Mouse (Mus musculus) T-cell, adult 2 months (primary cell): ENCODE data around the gene Ano4.

Source experiments
- DNase-seq: peaks from one replicate; pipeline ENCODE4 v3.0.0; 2022; ENCODE audit warnings: low spot score

Gene Ano4

DNA sequence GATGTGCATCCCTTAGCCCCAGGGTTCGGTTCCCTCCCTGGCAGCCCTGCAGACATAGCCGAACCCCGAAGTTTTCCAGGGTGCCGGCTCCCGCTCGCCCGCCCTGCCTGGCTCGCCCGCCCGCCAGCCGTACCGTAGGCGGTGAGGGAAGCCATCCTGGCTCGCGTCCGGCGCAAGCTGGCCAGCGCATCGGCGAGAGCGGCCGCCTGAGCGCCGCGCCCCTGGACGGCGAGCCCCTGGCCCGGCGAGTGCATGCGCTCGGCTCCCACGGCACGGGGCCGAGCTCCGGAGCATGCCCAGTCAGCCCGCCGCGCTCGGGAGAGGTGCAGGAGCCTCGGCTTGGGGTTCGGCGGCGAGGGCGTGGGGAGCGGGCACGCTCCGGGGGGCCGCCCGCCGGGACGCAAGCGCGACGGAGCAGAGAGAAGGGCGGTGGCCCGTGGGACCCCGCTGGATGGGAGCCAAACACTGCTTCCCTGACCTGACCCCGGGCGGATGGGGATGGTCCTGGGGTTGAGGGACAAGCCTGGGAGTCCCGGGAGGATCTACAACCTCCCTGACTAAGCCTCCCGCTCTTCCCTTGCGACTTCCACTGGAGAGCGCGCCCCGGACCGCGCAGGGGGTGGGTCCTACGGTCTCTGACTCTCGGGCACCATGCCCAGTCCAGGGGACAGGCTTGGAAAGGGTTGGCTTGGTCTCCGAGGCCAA lies at the start of gene Ano4:
TSS of gene Ano4 (minus strand) at position 272 of the 705 bp plus-strand sequence.
- no peak for DNase-seq

DNA sequence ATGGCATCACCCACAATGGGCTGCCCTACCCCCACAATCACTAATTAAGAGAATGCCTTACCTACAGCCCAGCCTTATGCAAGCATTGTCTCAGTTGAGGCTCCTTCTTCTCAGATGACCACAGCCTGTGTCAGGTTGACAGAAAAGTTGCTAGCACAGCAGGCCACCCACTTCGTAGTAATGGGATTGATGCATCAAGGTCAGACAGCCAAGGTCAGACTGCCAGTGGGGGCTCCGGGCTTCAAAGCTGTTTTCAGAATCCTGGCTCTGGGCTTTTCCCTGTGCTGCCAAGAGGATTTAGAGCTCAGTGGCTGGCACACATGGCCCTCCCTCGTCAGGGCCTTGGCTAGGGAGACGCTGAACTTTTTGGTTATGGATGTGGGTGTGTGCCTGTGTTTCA lies 48.1 kb upstream of the Ano4 start:
- no peak for DNase-seq

DNA sequence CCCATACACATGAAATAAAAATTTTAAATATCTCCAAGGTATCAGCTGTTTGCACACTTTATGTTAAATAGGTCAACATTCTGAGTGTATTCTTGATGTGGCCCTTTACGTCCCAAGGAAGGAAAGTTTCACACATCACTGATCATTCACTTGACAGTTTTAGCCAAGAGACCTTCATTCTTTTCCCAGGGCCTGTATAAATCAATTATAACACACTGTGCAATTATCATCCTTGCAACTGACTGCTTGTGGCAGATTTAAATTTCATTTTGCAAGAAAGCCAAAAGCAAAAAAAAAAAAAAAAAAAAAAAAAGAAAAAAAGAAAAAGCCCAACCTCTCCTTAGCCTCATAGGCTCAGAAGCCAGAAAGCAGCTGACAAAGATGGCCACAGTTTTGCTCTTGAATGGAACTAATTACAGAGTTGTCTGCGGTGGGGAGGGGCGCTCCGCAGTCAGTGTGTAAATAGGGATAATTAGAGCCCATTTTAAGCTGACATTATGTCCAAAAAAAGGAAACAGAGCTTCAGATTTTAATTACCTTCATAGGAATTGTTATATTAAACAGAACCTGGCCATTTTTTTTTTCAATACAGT lies 47.1 kb upstream of the Ano4 start:
- no peak for DNase-seq

DNA sequence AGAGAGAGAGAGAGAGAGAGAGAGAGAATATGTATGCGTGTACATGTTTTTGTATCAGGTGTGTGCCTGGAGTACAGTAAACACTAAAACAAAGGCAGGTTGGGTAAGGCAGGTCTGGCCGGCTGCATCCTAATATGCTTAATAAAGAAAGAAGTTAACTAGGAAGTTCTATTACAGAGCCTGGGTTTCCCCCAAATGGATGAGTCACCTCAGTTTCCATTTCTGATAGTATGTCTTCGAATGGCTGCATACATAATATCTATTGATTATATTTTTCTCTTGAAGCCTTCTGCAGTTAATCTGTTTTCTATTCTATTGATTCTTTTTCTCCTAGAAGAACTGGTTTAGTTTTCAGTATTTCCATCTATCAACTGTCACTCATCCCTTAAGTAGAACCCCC lies 41.9 kb upstream of the Ano4 start:
- DNase-seq = no peak

DNA sequence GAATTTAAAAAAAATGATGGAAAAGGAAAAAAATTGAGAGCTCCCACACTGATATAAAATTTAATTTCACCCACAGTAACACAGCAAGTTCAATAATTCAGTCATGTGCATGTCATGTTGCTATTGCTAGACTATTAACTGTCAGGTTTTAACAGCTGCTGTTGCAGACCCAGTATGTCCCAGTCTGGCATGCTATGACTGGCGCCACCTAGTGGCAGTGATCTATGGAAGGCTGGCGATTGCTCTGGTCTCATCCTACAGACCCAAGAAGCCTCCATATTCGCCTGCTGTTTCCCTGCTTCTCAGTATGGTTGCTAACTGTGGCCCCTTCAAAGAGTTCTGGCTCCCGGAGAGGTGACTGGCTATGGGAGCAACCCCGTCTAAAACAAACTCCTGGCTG lies 38.9 kb upstream of the Ano4 start:
- peak; percentile 52 for DNase-seq

DNA sequence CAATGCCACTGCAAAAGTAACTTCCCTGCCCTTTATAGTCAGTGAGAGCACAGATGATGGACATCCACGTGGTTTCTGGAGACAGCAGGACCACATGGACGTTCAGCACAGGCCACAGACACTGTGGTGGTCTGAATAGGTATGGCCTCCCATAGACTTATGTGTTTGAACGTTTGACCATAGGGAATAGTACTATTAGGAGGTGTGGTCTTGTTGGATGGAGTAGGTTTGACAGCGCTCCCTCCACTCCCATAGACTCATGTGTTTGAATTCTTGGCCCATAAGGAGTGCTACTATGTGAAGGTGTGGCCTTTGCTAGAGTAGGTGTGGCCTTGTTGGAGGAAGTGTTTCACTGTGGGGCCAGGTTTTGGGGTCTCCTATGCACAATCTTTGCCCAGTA lies 33.2 kb upstream of the Ano4 start:
- no peak for DNase-seq

DNA sequence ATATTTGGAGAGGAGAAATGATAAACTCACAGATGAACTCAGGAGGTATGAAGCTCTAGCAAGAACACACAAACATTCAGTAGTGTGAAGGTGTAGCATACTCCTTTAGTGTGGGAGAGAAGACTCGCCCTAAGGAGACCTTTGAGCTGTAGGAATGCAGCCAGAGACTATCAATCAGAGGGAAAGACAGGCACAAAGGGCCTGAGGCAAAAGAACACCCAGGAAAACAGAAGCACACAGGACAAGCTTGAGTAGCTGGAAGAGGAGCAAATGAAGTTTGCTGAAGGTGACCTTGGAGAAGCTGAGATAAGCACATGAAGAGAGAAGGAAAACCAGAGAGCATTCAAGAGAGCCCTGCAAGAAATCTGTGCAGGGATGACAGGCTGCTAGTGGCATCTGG lies 25.5 kb upstream of the Ano4 start:
- DNase-seq = no peak

DNA sequence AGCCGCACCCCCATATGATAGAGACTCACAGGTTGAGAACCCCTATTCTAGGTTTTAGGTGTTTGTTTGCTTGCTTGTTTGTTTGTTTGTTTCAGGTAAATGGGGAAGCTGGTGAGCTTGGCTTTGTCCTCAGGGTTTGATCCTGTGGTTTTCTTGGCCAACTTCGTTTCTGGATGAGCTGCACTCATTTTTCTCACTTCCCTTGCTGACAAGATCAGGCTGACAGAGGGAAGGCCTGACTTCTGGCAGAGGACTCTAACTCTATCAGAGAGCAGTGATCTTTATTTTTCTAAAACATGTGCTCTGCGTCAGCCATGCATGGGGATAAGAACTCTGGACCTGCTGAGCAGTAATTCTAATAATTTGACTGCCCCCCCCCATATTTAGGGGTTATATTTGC lies 14.4 kb upstream of the Ano4 start:
- no peak for DNase-seq

DNA sequence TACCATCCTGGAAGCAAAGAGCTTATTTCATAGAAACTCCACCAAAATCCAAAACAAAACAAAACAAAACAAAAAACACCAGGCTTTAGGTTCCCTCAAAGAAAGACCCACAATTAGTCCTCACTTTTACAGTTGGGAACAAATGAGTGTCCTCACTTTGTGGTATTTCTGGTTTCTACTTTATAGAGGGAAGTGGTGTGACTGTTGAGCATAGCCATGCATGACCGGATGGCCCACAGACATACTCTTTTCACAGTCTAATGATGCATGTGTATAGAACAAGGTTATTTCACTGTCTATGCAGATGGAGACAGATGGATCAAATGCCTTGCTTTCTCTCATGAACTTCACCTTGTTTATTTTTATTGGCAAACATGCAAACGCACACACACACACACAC lies 10.1 kb upstream of the Ano4 start:
- DNase-seq = no peak

DNA sequence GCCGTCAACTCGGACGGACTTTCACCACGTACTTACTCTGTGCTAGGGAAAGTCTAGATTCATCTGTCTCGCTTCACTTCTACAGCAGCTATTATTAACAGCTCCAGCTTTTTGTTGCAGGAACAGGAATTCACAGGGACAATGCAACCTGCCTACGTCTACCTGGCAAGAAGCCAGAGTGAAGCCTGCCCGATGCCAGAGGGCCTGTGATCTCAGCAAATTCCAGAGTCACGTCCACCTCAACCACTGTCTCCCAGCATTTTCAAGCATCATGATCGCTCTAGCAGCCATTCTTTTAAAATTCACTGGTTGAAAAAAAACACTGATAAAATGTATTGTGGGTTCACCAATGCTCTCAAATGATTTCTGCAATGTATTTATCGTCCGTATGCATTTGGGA lies 6.9 kb upstream of the Ano4 start:
- no peak for DNase-seq

DNA sequence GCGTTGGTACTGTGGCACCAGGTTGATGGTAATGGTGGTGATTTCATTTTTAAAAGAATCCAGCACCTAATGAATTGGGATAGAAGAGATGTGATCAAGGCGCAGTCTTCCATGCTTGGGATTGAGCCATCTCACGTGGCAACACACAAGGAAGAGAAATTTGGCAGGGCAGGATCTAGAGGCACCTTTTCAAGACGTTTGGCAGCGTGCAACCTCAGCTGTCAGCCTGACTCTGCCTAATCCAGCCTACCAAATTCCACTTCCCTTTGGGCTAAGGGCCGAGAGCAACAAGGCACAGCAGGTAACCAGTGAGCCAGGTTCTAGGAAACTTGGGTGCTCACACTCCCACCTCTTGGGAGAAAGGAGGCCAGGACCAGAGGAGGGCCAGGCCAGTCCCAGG lies 1.0 kb upstream of the Ano4 start:
- DNase-seq = no peak

DNA sequence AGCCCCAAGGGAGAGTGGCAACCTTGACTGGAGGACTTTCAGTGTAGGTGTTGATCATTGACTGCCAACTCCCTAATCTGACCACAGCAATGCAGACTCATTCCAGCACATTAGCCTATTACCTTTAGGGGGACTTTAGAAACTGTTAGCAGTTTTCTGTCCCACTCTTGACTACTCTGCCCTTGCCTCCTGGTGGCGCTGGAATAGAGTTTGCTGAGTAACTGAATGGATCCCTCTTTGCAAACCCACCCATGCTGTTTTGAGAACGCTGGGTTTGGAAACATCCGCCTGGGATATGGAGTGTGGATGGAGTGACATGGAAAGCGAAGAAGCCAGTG lies 603 bp upstream of the Ano4 start:
- no peak for DNase-seq

DNA sequence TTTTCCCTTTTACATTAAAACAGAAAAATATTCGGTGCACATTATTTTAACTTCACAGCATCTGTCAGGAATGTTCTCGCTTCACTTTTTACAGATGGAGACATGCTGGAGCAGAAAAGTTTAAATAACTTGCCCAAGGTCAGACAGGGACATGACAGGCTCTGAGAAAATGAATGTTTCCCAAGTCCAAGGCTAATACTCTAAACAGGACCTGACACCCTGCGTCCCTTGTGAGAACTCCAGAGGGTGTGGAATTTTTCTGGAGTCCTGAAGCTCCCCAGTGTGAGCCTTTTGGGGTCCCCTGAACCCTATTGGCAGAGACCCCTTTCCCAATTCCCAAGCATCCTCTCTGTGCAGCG lies 451 bp downstream of the Ano4 start:
- no peak for DNase-seq

DNA sequence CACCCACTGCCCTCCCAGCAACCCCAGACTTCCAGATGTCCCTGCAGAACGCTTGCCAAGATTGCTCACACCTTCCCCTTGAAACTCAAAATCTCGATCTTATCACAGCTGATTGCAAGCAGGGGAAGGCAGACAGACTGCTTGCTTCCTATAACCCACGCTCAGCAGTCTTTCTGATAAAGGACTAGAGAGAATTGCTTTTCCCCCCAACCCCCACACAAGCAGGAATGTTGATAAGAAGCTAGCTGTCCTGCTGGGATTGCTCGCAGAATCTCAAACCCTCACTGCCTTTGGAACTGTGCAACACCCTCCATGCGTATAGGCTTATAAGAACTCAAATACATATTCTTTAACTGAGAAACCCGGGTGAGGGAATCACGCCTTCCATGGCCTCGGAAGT lies 846 bp downstream of the Ano4 start:
- no peak for DNase-seq

DNA sequence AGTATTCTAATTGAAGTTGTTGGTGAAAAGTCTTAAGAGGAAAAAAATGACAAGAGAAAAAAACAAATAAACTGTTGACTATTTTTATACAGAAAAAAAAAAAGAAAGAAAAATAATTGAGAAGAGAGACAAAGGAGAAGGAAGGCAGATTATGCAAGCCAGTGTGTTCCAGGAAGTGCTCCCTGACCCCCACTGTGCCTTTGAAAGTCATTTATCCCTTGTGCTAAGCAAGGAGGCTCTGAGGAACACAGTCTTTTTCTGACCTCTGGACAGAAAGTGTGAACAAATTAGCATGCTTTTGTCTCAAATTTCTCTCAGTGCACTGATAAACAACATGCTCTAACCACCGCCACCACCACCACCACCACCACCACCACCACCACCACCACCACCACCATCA lies 14.3 kb downstream of the Ano4 start:
- DNase-seq = no peak

DNA sequence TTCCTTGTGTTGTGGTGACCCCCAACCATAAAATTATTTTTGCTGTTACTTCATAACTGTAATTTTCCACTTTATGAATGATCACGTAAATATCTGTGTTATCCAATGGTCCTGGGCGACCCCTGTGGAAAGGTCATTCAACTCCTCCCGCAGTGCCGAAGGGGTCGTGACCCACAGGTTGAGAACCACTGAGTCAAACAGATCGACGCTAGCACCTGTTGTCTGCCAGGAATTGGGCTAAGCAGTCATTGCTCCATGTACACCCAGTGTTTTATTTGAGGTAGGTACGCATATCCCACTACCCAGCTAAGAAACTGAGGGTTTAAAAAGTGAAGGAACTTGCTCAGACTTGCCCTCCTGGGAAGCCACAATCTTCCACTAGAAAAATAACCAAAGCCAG lies 14.8 kb downstream of the Ano4 start:
- DNase-seq = no peak

DNA sequence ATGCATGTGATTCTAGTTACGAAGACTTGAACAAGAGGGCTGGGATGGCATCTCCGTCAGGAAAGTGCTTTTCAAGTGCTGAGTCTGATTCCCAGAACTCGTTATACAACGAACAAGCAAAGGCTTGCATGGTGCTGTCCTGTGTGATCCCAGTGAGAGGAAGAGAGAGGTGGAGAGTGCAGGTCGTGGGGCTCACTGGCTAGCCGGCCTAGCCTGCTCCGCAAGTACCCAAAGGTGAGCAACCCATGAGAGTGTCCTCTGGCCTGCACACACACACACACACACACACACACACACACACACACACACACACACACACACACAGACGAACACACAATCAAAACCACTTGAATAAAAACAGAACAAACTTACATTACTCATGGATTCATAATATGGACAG lies 15.7 kb downstream of the Ano4 start:
- no peak for DNase-seq

DNA sequence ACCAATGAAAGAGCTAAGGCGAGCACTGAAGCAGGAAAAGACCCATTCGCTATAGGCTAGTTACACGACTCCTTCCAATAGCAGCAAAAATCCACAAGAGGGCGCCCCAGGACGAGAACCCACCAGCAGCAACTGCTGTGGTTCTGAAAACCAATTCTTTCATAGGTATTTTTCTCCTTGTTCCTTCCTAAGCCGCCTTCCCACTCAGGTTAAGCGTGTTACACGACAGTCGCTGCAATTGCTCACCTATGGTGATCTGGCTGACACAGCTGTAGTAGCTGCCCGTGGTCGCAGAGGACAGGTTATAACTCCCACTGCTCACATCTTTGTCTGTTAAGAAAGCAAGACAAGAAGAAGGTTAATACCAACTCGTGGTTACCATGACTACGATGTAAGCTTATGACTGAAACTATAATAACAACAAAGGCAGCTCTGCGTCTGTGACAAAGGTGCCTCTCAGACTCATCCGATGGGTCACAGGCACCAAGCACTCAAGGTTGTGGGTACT lies 17.5 kb downstream of the Ano4 start:
- peak; percentile 14 for DNase-seq

DNA sequence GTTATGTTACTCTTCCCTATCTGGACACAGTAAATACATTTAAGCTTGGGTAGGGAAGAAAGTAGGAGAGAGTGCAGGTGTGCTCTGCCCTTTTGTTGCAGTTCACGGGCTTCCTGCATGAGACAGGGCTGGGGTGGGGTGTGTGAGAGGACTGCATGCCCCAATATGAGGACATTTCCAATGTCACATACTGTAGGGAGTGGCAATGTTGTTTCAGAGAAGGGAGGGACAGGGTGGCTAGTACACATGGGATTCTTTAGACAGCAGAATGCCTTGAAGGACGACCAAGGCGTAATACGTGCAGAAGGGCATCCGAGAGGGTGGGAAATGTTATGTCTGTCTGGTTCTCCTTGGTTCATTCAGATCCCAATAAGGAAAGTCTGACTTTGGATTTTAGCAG lies 18.2 kb downstream of the Ano4 start:
- no peak for DNase-seq

DNA sequence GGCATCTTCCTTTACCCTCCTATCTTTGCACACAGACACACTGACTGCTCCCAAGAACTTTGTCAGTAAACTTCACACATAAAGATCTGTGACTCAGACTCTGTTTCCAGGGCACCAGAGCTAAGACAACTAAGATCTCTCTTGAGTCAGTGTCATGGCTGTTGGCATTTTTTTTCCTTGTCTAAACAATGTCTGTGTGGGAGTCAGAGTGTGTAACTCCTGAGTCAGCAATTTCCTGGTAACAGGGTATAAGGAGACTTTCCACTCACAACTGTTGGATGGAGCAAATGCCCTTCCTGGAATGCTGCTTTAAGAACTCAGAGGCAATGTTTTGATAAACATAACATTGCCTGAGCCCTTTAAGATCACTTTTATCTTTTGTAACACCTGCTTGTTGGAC lies 37.0 kb downstream of the Ano4 start:
- no peak for DNase-seq

DNA sequence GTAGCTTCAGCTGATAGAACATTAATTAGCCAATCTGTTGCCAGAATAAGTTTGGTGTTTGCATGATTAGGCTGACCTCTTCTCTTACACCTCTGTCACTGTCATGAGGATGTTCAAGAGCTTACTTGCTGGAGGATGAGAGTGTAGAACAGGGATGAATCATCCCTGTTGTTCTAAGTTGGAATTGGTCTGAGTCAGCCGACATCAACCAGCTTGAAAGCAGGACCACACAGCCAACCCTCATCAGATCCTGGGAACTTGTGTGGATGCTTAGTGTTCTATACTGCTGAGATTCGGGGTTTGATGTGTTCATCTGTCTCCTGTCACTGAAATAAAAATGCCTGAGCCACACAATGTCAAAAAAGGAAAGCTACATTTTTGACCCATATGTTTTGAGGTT lies 44.2 kb downstream of the Ano4 start:
- DNase-seq = no peak

DNA sequence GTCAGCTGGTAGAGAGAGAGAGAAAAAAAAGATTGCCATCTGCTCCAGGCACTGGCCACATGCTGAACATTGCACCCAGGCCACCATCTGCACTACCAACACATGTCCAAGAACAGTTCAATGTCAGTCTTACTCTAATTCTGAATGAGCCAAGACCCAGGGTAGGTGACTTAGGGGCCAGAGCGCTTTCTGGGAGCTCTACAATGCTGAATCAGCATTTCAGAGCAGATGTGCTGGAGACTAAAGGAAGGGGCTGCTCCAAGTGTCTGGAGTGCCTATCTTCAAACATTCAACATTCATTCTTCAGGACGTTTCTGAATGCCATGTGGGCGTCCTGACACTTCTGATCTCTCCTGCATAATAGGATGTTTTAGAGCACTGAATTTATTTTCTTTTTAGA lies 51.8 kb downstream of the Ano4 start:
- DNase-seq = no peak

DNA sequence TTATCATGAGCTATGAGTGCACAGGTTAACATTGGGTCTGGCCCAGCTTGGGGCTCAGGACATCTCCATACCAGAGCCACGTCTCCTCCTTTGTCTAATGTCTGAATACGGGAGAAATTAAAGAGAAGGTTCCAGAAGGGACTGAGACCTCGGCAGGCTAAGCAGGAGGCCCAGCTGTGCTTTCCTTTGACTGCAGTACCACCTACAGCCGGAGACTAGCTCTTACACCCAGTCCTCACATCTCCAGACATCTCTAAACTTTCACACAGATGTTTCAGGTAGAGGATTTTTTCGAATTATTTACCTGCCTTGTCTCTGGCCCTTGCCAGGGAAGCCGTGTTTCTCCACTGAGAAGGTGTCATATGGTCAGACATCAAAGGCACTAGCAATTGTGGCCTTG lies 53.9 kb downstream of the Ano4 start:
- DNase-seq = no peak

DNA sequence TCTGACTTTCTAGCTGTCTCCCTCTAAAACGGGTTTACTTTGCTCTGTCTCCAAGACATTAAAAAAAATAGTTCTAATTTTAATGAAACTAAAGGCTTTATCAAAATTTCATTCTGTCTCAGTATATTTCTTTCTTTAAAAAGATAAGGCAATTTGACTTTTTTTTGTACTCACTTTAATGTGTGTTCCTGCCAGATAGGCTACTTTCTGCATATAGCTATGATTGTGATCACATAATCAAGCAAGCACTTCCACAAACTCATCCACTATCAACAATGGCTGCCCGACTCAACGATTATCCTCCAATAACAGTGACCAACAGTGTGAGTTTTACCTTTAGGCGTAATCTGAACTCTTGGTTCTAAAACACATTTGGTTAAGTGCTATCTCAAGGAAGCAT lies 55.3 kb downstream of the Ano4 start:
- DNase-seq = no peak
